Mouse (Mus musculus) midbrain, embryonic 11.5 days (tissue): ENCODE measurements around the gene Wdr81. TPM values are rescaled to one million over a fixed set of nuclear protein-coding genes. Genes with fewer than 3 reads are reported as not detected.

ENCODE experiments used
- ATAC-seq: fragments of 200-750 bp; cut with Nextera tagmentation; 2 replicates; pipeline ENCODE4 v1.8.0; 2017; ENCODE audit warnings: moderate TSS enrichment, moderate library complexity; ENCODE audit not compliant: low FRiP score
- DNase-seq: peaks from one replicate; pipeline ENCODE4 v3.0.0; 2015; ENCODE audit warnings: low spot score; ENCODE audit errors: missing footprints
- H3K27ac ChIP-seq: fragments of 300-500 bp; sonication (generic); 2 replicates; pipeline ENCODE4 v1.5.1; 2014; ENCODE audit warnings: low read depth, low read length
- H3K27me3 ChIP-seq: fragments of 300-500 bp; sonication (generic); 2 replicates; pipeline ENCODE4 v1.6.1; 2014; ENCODE audit warnings: mild to moderate bottlenecking, low read length, moderate library complexity, mixed read lengths; ENCODE audit not compliant: control insufficient read depth, insufficient read depth
- H3K36me3 ChIP-seq: fragments of 300-500 bp; sonication (generic); 2 replicates; pipeline ENCODE4 v1.6.1; 2014; ENCODE audit warnings: mild to moderate bottlenecking, low read length, moderate library complexity, mixed read lengths; ENCODE audit not compliant: control insufficient read depth, insufficient read depth
- H3K4me1 ChIP-seq: fragments of 300-500 bp; sonication (generic); 2 replicates; pipeline ENCODE4 v1.6.1; 2014; ENCODE audit warnings: low read length; ENCODE audit not compliant: control insufficient read depth, insufficient read depth
- H3K4me2 ChIP-seq: fragments of 300-500 bp; sonication (generic); 2 replicates; pipeline ENCODE4 v1.6.1; 2014; ENCODE audit warnings: mild to moderate bottlenecking, moderate library complexity
- H3K4me3 ChIP-seq: fragments of 300-500 bp; sonication (generic); 2 replicates; pipeline ENCODE4 v1.5.1; 2014; ENCODE audit warnings: low read depth, low read length
- H3K9ac ChIP-seq: fragments of 300-500 bp; sonication (generic); 2 replicates; pipeline ENCODE4 v1.6.1; 2014; ENCODE audit warnings: low read length
- H3K9me3 ChIP-seq: fragments of 300-500 bp; sonication (generic); 2 replicates; pipeline ENCODE4 v1.6.1; 2016; ENCODE audit warnings: low read length; ENCODE audit not compliant: control insufficient read depth
- WGBS: fragments of 180-500 bp; shearing (Covaris S2); extraction: QIAGEN DNeasy Blood & Tissue Kit; methylation state at CpG from one replicate; pipeline ENCODE4 v1.1.7; 2014; 5-methylcytosine and 5-hydroxymethylcytosine counted together
- polyA plus RNA-seq: library from polyadenylated mRNA; unstranded; fragments of >200 nt; fragmentation: Nextera tagmentation; extraction: Ambion mirVana; gene quantifications from 2 replicates; pipeline ENCODE4 v1.2.1, GENCODE M21; 2014

Gene Wdr81
- polyA plus RNA-seq, 1 experiment from 2014 or later: 3.9 TPM

GRCm38 (mm10) chr11:75415994-75416393, 38.5 kb downstream of the Wdr81 start:
- DNase-seq: peak; percentile 19
- no peaks in the 10 kb centered on the region for H3K27me3 ChIP-seq

DNA sequence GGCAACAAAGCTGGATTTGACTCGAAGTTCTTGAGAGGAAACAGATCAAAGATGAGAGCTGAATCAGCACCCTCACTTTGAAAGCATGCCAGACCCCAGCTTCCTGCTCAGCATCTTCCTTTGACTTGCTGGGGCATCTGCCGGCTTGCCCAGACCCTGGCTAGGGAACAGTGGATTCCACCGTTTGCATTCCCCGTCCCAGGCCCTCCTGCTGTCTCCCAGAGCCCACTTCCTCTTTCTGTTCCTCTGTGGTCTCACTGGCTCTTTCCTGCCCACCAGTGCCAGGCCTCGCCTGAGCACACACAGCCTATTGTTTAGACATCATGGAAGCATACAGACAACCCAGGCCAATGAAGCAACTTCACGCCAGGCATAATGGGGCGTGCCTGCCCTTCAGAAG, 39.4 kb downstream of the Wdr81 start:
- H3K27me3 ChIP-seq: no peaks in the 10 kb centered on the region
- no peak overlapping the region for H3K4me2 ChIP-seq
- 63% methylated on average over 7 of the region's 7 CpGs for WGBS
- ATAC-seq: no peak
- no peaks in the 10 kb centered on the region for H3K9me3 ChIP-seq
- H3K4me3 ChIP-seq: no peak overlapping the region
- no peaks in the 10 kb centered on the region for H3K36me3 ChIP-seq
- H3K9ac ChIP-seq: no peak overlapping the region
- no peak overlapping the region for H3K27ac ChIP-seq
- no peak for DNase-seq
- H3K4me1 ChIP-seq: no peaks in the 10 kb centered on the region

More at GRCm38 (mm10) chr11:75415994-75416393, 38.5 kb downstream of the Wdr81 start:
- WGBS: 93% methylated on average over 13 of the region's 13 CpGs
- no peaks in the 10 kb centered on the region for H3K9me3 ChIP-seq
- no peak overlapping the region for H3K9ac ChIP-seq
- ATAC-seq: no peak
- H3K4me1 ChIP-seq: no peaks in the 10 kb centered on the region
- no peak overlapping the region for H3K4me2 ChIP-seq
- H3K36me3 ChIP-seq: no peaks in the 10 kb centered on the region
- no peak overlapping the region for H3K4me3 ChIP-seq
- H3K27ac ChIP-seq: no peak overlapping the region

DNA sequence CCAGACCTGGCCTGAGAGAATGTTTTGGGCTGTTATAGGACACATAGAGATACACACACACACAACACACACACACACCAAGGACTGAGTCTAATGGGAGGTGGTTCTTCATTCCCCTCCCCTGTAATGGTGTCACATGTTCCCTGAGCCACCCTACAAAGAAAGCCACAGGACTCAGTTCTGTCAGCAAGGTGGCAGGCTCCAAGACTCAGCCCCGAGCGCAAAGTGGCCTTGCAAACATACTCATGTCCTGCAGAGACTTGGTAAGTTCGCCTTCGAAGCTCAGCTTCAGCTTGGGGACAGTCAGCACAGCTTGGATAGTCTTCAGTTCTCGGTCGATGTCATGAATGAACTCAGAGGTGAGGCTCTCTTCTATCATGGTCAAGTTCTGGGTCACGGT, 43.9 kb downstream of the Wdr81 start:
- Histone ChIP-seq H3K9me3 (no peaks in the 10 kb centered on the region), H3K27me3 (no peaks in the 10 kb centered on the region), H3K36me3 (no peaks in the 10 kb centered on the region), H3K4me3 (no peak overlapping the region), H3K4me2 (no peak overlapping the region), H3K27ac (no peak overlapping the region), H3K9ac (no peak overlapping the region), H3K4me1 (no peaks in the 10 kb centered on the region)
- 91% methylated on average over 7 of the region's 7 CpGs for WGBS
- ATAC-seq (no peak), DNase-seq (no peak)

DNA sequence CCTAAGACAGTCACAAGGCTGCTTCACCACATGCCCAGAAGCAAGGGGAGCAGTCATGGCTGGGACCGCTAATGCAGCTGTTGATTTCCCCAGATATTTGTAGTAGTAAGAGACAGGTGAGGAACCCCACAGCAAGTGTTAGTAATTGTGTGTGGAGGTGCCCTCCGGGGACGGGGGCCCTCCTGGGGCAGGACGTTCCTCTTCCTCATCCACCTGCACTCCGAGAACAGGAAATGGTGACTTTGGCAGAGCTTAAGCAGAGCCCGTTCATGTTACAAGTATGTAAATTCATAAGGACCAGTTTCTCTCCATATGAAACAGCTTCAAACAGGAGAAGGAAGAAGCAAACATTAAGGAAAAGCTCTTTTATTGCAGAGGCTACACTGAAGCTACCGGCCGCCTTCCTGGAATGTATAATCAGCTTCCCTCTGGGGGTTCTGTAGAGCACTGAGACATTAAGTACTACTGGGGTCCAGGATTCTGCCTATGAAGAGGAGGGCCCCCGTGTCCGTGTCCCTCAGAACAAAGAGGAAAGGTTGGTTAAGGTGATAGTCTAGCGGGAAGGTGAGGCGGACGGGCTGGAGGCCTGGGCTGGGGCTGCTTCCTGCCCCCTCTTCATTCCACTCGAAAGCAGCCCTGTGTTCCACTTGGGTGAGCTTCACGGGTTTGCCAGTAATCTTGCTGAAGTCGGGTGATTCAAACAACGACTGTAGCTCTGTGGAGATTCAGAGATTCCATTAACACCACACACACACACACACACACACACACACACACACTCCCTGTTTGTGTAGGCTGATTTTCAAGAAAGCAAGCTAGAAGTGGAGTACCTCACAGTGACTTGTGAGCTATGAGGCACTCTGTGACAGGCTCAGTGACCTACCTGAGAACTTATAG, 44.6 kb downstream of the Wdr81 start:
- Histone ChIP-seq H3K4me3 (no peak overlapping the region), H3K9ac (no peak overlapping the region), H3K9me3 (no peaks in the 10 kb centered on the region), H3K4me1 (no peaks in the 10 kb centered on the region), H3K36me3 (no peaks in the 10 kb centered on the region), H3K4me2 (no peak overlapping the region), H3K27me3 (no peaks in the 10 kb centered on the region), H3K27ac (no peak overlapping the region)
- DNase-seq (peak; percentile 72), ATAC-seq (no peak)
- 78% methylated on average over 17 of the region's 17 CpGs for WGBS

- no peaks in the 10 kb centered on the region for H3K4me1 ChIP-seq
- no peak overlapping the region for H3K27ac ChIP-seq
- H3K4me2 ChIP-seq: no peak overlapping the region
- H3K9ac ChIP-seq: no peak overlapping the region
- no peaks in the 10 kb centered on the region for H3K36me3 ChIP-seq
- H3K27me3 ChIP-seq: no peaks in the 10 kb centered on the region
- ATAC-seq (no peak), DNase-seq (peak; percentile 89)
- H3K4me3 ChIP-seq: no peak overlapping the region
- 41% methylated on average over 3 of the region's 3 CpGs for WGBS
- H3K9me3 ChIP-seq: no peaks in the 10 kb centered on the region
Measured at GRCm38 (mm10) chr11:75406865-75407264, 47.7 kb downstream of the Wdr81 start.

- Histone ChIP-seq H3K9me3 (no peaks in the 10 kb centered on the region), H3K27me3 (no peaks in the 10 kb centered on the region), H3K36me3 (no peaks in the 10 kb centered on the region), H3K9ac (no peak overlapping the region), H3K4me1 (no peaks in the 10 kb centered on the region), H3K27ac (no peak overlapping the region), H3K4me3 (no peak overlapping the region), H3K4me2 (no peak overlapping the region)
- DNase-seq (peak; percentile 44), ATAC-seq (no peak)
- 75% methylated on average over 4 of the region's 4 CpGs for WGBS
Measured at GRCm38 (mm10) chr11:75406104-75406503, 48.4 kb downstream of the Wdr81 start.

GRCm38 (mm10) chr11:75404801-75405200, 49.7 kb downstream of the Wdr81 start:
- WGBS: 90% methylated on average over 6 of the region's 6 CpGs
- peak; percentile 61 for DNase-seq

DNA sequence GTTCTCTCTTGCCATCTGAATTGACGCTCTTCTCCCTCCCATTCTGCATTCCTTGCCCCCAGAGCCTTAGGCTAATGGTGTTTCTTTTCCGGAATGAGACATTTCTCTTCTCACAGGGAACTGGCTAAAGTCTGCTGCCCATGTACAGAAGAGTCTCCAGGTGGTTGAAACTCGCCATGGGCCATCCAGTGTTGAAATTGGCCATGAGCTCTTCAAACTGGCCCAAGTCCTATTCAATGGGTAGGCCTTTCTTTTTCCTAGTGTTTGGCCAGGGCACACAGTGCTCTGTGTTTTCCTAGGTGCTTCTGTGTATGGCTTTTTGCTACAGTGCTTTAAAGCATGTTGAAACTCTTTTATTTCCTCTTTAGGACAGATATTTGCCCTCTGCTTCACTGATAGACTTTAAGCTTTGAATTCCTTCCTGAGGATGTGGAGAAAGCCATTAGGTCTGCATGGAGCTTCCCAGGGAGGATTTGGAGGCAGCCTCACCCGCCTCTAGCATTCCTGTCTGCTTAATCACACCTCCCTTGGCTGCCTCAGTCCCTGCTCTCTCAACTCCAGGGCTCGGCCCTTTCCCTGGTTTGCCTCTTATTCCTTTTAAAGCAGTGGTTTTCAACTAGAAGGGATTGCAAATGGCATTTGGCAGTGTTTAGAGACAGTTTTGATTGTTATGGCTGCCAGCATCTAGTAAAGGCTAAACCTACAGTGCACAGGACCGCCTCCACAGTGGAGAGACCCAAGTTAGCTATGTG, 51.0 kb downstream of the Wdr81 start:
- no peak for DNase-seq
- Histone ChIP-seq H3K27me3 (no peaks in the 10 kb centered on the region), H3K4me1 (no peaks in the 10 kb centered on the region), H3K9ac (no peak overlapping the region), H3K36me3 (no peaks in the 10 kb centered on the region), H3K4me3 (no peak overlapping the region), H3K4me2 (no peak overlapping the region), H3K27ac (no peak overlapping the region), H3K9me3 (no peaks in the 10 kb centered on the region)
- WGBS: 77% methylated on average over 6 of the region's 6 CpGs
- no peak for ATAC-seq

More at GRCm38 (mm10) chr11:75404801-75405200, 49.7 kb downstream of the Wdr81 start:
- Histone ChIP-seq H3K27me3 (no peaks in the 10 kb centered on the region), H3K4me2 (no peak overlapping the region), H3K9ac (no peak overlapping the region), H3K4me1 (no peaks in the 10 kb centered on the region), H3K4me3 (no peak overlapping the region), H3K36me3 (no peaks in the 10 kb centered on the region), H3K27ac (no peak overlapping the region), H3K9me3 (no peaks in the 10 kb centered on the region)
- ATAC-seq: no peak

DNA sequence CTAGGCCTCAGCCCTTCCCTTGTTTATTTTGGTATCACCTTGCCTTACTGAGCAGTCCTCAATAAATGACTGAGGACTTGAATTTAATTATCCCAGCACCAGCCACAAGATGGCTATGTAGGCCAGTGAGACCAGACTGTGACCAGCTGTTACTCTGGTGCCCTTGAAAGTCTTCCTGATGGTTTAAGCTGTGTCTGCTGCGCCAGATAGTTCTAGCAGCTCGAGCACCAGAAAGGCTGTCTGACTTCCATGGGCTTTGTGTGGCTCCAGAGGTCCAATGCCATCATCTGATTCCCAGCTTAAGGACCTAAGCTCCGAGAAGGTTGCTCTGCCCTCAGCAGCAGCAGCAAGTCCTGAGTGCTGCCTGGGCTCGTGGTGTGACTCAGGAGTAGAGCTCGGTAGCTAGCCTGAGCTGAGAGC, 52.2 kb downstream of the Wdr81 start:
- H3K36me3 ChIP-seq: no peaks in the 10 kb centered on the region
- ATAC-seq (peak; percentile 38; the same call in 1 of the 2 replicates), DNase-seq (peak; percentile 88)
- H3K4me3 ChIP-seq: no peak overlapping the region
- H3K4me2 ChIP-seq: no peak overlapping the region
- H3K4me1 ChIP-seq: no peaks in the 10 kb centered on the region
- H3K27me3 ChIP-seq: no peaks in the 10 kb centered on the region
- no peak overlapping the region for H3K27ac ChIP-seq
- 69% methylated on average over 5 of the region's 5 CpGs for WGBS
- no peak overlapping the region for H3K9ac ChIP-seq
- H3K9me3 ChIP-seq: no peaks in the 10 kb centered on the region
